Mouse (Mus musculus): ENCODE results near the gene Dusp5. TPM values are rescaled to one million over a fixed set of nuclear protein-coding genes. Genes with fewer than 3 reads are reported as not detected.

The Dusp5 gene
- total RNA-seq, 2 experiments from 2014 or later: 5.4 to 5.5 TPM

- no peak for DNase-seq (ENCODE audit: extremely low spot score in 1 of 2, low spot score in 2 of 2)
- intact Hi-C loops (cut with DNase I): no loop called here
Measured at GRCm38 (mm10) chr19:53536251-53536650, 7.3 kb downstream of the Dusp5 start.

GRCm38 (mm10) chr19:53536731-53537666 lies 8.1 kb downstream of the Dusp5 start:
- no peak for DNase-seq (ENCODE audit: extremely low spot score in 1 of 2, low spot score in 2 of 2)
- intact Hi-C loops (cut with DNase I): no loop called here

- intact Hi-C loops (cut with DNase I): no loop called here
- no peak for DNase-seq (ENCODE audit: extremely low spot score in 1 of 2, low spot score in 2 of 2)
Measured at GRCm38 (mm10) chr19:53538024-53538423, 9.1 kb downstream of the Dusp5 start.

GRCm38 (mm10) chr19:53538796-53539195 lies 9.9 kb downstream of the Dusp5 start:
- intact Hi-C loops (cut with DNase I): no loop called here
- no peak for DNase-seq (ENCODE audit: extremely low spot score in 1 of 2, low spot score in 2 of 2)

GRCm38 (mm10) chr19:53539296-53539695 lies 10.4 kb downstream of the Dusp5 start:
- intact Hi-C loops (cut with DNase I): no loop called here
- DNase-seq (ENCODE audit: extremely low spot score in 1 of 2, low spot score in 2 of 2): no peak

- intact Hi-C loops (cut with DNase I): no loop called here
- DNase-seq (ENCODE audit: extremely low spot score in 1 of 2, low spot score in 2 of 2): no peak
Measured at GRCm38 (mm10) chr19:53543602-53544001, 14.7 kb downstream of the Dusp5 start.

GRCm38 (mm10) chr19:53544923-53545561 lies 16.1 kb downstream of the Dusp5 start:
- intact Hi-C loops (cut with DNase I): no loop called here
- DNase-seq (ENCODE audit: extremely low spot score in 1 of 2, low spot score in 2 of 2): no peak

GRCm38 (mm10) chr19:53547597-53547996 lies 18.7 kb downstream of the Dusp5 start:
- intact Hi-C loops (cut with DNase I): no loop called here
- no peak for DNase-seq (ENCODE audit: extremely low spot score in 1 of 2, low spot score in 2 of 2)

- DNase-seq (ENCODE audit: extremely low spot score in 1 of 2, low spot score in 2 of 2): no peak
- intact Hi-C loops (cut with DNase I): no loop called here
Measured at GRCm38 (mm10) chr19:53550972-53551371, 22.1 kb downstream of the Dusp5 start.

- peak in 1 of 2 experiments; percentile 42 for DNase-seq (ENCODE audit: extremely low spot score in 1 of 2, low spot score in 2 of 2)
- intact Hi-C loops (cut with DNase I): no loop called here
Measured at GRCm38 (mm10) chr19:53552216-53552786, 23.4 kb downstream of the Dusp5 start.

- intact Hi-C loops (cut with DNase I): no loop called here
- no peak for DNase-seq (ENCODE audit: extremely low spot score in 1 of 2, low spot score in 2 of 2)
Measured at GRCm38 (mm10) chr19:53552795-53553194, 23.9 kb downstream of the Dusp5 start.

- DNase-seq (ENCODE audit: extremely low spot score in 1 of 2, low spot score in 2 of 2): no peak
- intact Hi-C loops (cut with DNase I): no loop called here
Measured at GRCm38 (mm10) chr19:53554402-53554801, 25.5 kb downstream of the Dusp5 start.

- no peak for DNase-seq (ENCODE audit: extremely low spot score in 1 of 2, low spot score in 2 of 2)
- intact Hi-C loops (cut with DNase I): no loop called here
Measured at GRCm38 (mm10) chr19:53554981-53555616, 26.2 kb downstream of the Dusp5 start.

- intact Hi-C loops (cut with DNase I): no loop called here
- no peak for DNase-seq (ENCODE audit: extremely low spot score in 1 of 2, low spot score in 2 of 2)
Measured at GRCm38 (mm10) chr19:53556841-53557240, 27.9 kb downstream of the Dusp5 start.

GRCm38 (mm10) chr19:53557267-53557936 lies 28.5 kb downstream of the Dusp5 start:
- peak in 1 of 2 experiments; percentile 43 for DNase-seq (ENCODE audit: extremely low spot score in 1 of 2, low spot score in 2 of 2)
- intact Hi-C loops (cut with DNase I): no loop called here

- no peak for DNase-seq (ENCODE audit: extremely low spot score in 1 of 2, low spot score in 2 of 2)
Measured at GRCm38 (mm10) chr19:53560436-53560835, 31.5 kb downstream of the Dusp5 start.

GRCm38 (mm10) chr19:53564174-53564573 lies 35.3 kb downstream of the Dusp5 start:
- intact Hi-C loops (cut with DNase I): no loop called here

More at GRCm38 (mm10) chr19:53560436-53560835, 31.5 kb downstream of the Dusp5 start:
- intact Hi-C loops (cut with DNase I): no loop called here

GRCm38 (mm10) chr19:53565565-53566277 lies 36.8 kb downstream of the Dusp5 start:
- intact Hi-C loops (cut with DNase I): no loop called here
- DNase-seq (ENCODE audit: extremely low spot score in 1 of 2, low spot score in 2 of 2): no peak

More at GRCm38 (mm10) chr19:53564174-53564573, 35.3 kb downstream of the Dusp5 start:
- no peak for DNase-seq (ENCODE audit: extremely low spot score in 1 of 2, low spot score in 2 of 2)
